Mouse (Mus musculus): ENCODE results near the gene Atf4.

DNA sequence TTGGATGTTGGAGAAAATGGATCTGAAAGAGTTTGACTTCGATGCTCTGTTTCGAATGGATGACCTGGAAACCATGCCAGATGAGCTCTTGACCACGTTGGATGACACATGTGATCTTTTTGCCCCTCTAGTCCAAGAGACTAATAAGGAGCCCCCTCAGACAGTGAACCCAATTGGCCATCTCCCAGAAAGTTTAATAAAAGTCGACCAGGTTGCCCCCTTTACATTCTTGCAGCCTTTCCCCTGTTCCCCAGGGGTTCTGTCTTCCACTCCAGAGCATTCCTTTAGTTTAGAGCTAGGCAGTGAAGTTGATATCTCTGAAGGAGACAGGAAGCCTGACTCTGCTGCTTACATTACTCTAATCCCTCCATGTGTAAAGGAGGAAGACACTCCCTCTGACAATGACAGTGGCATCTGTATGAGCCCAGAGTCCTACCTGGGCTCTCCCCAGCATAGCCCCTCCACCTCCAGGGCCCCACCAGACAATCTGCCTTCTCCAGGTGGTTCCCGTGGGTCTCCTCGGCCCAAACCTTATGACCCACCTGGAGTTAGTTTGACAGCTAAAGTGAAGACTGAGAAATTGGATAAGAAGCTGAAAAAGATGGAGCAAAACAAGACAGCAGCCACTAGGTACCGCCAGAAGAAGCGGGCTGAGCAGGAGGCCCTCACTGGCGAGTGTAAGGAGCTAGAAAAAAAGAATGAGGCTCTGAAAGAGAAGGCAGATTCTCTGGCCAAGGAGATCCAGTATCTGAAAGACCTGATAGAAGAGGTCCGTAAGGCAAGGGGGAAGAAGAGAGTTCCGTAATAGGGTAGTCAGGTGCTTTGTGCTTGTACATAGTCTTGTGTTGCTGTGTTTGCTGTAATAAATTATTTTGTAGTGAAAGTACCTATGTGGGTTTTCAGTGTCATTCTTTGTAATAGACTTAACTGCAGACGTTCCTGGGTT lies 1.9 kb downstream of the Atf4 start:
- TF ChIP-seq POLR2A (IDR thresholded peaks at IDR 0.05; ENCODE audit: control insufficient read depth in 1 of 2, insufficient read depth in 1 of 2, low read depth in 1 of 2, low read length in 2 of 2, poor library complexity in 1 of 2) (peak in 1 of 2 experiments; percentile 27; a peak in 1 of 4 replicates), ZNF384 (IDR thresholded peaks at IDR 0.05; ENCODE audit: low read depth, low read length) (no peak), CTCF (IDR thresholded peaks at IDR 0.05 in 2 of 3, conservative IDR thresholded peaks at IDR 0.05 in 1 of 3; ENCODE audit: control insufficient read depth in 1 of 3, insufficient read depth in 1 of 3, low read depth in 2 of 3, low read length in 3 of 3, poor library complexity in 1 of 3, severe bottlenecking in 1 of 3) (no peak), MYB (IDR thresholded peaks at IDR 0.05; ENCODE audit: low read depth, low read length) (no peak), BHLHE40 (IDR thresholded peaks at IDR 0.05; ENCODE audit: borderline replicate concordance, low read depth, low read length) (no peak), USF2 (IDR thresholded peaks at IDR 0.05; ENCODE audit: borderline replicate concordance in 1 of 2, insufficient read depth in 1 of 2, low read depth in 1 of 2, low read length in 2 of 2) (no peak), MYC (IDR thresholded peaks at IDR 0.05; ENCODE audit: low read depth, low read length) (0 out of 2 replicates have a peak, but pooled peaks have one; percentile 30), NELFE (IDR thresholded peaks at IDR 0.05; ENCODE audit: low read depth, low read length) (no peak), E2F4 (IDR thresholded peaks at IDR 0.05; ENCODE audit: borderline replicate concordance, low read depth, low read length) (no peak), JUND (IDR thresholded peaks at IDR 0.05; ENCODE audit: low read depth, low read length) (no peak), MAX (IDR thresholded peaks at IDR 0.05; ENCODE audit: low read length) (0 out of 2 replicates have a peak, but pooled peaks have one; percentile 53), KAT2A (conservative IDR thresholded peaks at IDR 0.05; ENCODE audit: low read depth, low read length) (no peak), ELF1 (IDR thresholded peaks at IDR 0.05; ENCODE audit: low read depth, low read length) (no peak), MEF2A (IDR thresholded peaks at IDR 0.05; ENCODE audit: extremely low read depth, insufficient replicate concordance, low read depth, low read length, poor library complexity, severe bottlenecking) (no peak)
